Mouse (Mus musculus) Patski (cell line): ENCODE data around the gene Cd79a. TPM values are rescaled to one million over a fixed set of nuclear protein-coding genes. Genes with fewer than 3 reads are reported as not detected.
"Not testable (repeated sequence)": the region's sequence is repeated elsewhere in the genome, so short reads cannot be mapped to it uniquely, and the experiment has no call there.

Source experiments
- ATAC-seq: fragments of 100-300 bp; one replicate; pipeline ENCODE4 v1.8.0; 2021
- CTCF ChIA-PET: fragments of 350-600 bp; sonication (Branson Sonifier 250); formaldehyde crosslinking; loops from one replicate; lab custom pipeline; 2022; ENCODE audit warnings: inconsistent platforms; lab: Charles Lee
- POLR2A ChIA-PET: fragments of 350-600 bp; sonication (Branson Sonifier 250); formaldehyde crosslinking; loops from one replicate; lab custom pipeline; 2022; ENCODE audit warnings: antibody characterized with exemption, inconsistent platforms; lab: Charles Lee
- DNase-seq: peaks from one replicate; pipeline ENCODE4 v3.0.0-alpha.2; 2011; ENCODE audit warnings: low read depth, low spot score
- H3K27me3 ChIP-seq: fragments of 371-371 bp; one replicate; pipeline ENCODE4 v1.5.1; 2021
- CTCF ChIP-seq: fragments of 100-300 bp; IDR thresholded peaks from one replicate; pipeline ENCODE4 v1.5.1; 2021
- in situ Hi-C: fragments of 300-500 bp; cut with MboI; formaldehyde crosslinking; loops from 3 replicates; pipeline ENCODE4 v1.11.1; 2018; ENCODE audit warnings: low pct_unique_long_range_greater_than_20kb, mixed read lengths
- polyA plus RNA-seq: library from polyadenylated mRNA; unstranded; gene quantifications from one replicate; pipeline ENCODE4 v1.2.3, GENCODE M21; 2021

Cd79a gene
- polyA plus RNA-seq, 1 experiment from 2014 or later, result not detected

GRCm38 (mm10) chr7:24885468-24886307 is 11.5 kb upstream of the Cd79a start:
- no peak for DNase-seq
- POLR2A ChIA-PET, result interaction anchor here (0.6 to 1.0 kb wide), 2 partner anchors 19 kb away, joined by 3 to 6 read pairs; no protein-coding TSS in a partner anchor
- no peak for TF ChIP-seq CTCF
- H3K27me3 ChIP-seq, result no peaks in the 10 kb centered on the region
- ATAC-seq, result no peak
- CTCF ChIA-PET, result interaction anchor here (2.1 kb wide), 1 partner anchor 18 kb away, joined by 6 read pairs; no protein-coding TSS in a partner anchor
- in situ Hi-C loops, result no loop called here

- in situ Hi-C loops, result no loop called here
These were observed 10.9 kb upstream of the Cd79a start for GRCm38 (mm10) chr7:24886308-24886633.

GRCm38 (mm10) chr7:24887096-24887495 is 10.1 kb upstream of the Cd79a start:
- no peak for ATAC-seq

More at GRCm38 (mm10) chr7:24886308-24886633, 10.9 kb upstream of the Cd79a start:
- CTCF ChIA-PET, result no interaction called here
- DNase-seq (no peak), ATAC-seq (no peak)
- no peak for TF ChIP-seq CTCF
- POLR2A ChIA-PET, result interaction anchor here (1.0 kb wide), 1 partner anchor 18 kb away, joined by 6 read pairs; no protein-coding TSS in a partner anchor
- no peaks in the 10 kb centered on the region for H3K27me3 ChIP-seq

GRCm38 (mm10) chr7:24889431-24890220 is 7.6 kb upstream of the Cd79a start:
- no peak for TF ChIP-seq CTCF
- POLR2A ChIA-PET, result interaction anchor here (0.7 to 1.1 kb wide), 2 partner anchors 14 to 281 kb away, joined by 3 to 4 read pairs; no protein-coding TSS in a partner anchor

More at GRCm38 (mm10) chr7:24887096-24887495, 10.1 kb upstream of the Cd79a start:
- no peak for TF ChIP-seq CTCF
- no peaks in the 10 kb centered on the region for H3K27me3 ChIP-seq
- no peak for DNase-seq
- ChIA-PET CTCF (no interaction called here), POLR2A (interaction anchor here (0.8 kb wide), 1 partner anchor 19 kb away, joined by 3 read pairs; no protein-coding TSS in a partner anchor)
- in situ Hi-C loops, result no loop called here

GRCm38 (mm10) chr7:24890281-24891216 is 6.6 kb upstream of the Cd79a start:
- DNase-seq (no peak), ATAC-seq (peak; percentile 65)
- H3K27me3 ChIP-seq, result no peaks in the 10 kb centered on the region
- no peak for TF ChIP-seq CTCF
- ChIA-PET CTCF (interaction anchor here (1.0 to 3.0 kb wide), 8 partner anchors 11 to 82 kb away, joined by 3 to 25 read pairs (median 4); partner anchors contain the start of genes Arhgef1 and Rabac1), POLR2A (interaction anchor here (0.7 to 1.1 kb wide), 3 partner anchors 13 to 281 kb away, joined by 3 to 4 read pairs (median 3); no protein-coding TSS in a partner anchor)
- in situ Hi-C loops, result no loop called here

More at GRCm38 (mm10) chr7:24889431-24890220, 7.6 kb upstream of the Cd79a start:
- H3K27me3 ChIP-seq, result no peaks in the 10 kb centered on the region
- CTCF ChIA-PET, result interaction anchor here (1.2 to 3.0 kb wide), 6 partner anchors 9 to 83 kb away, joined by 3 to 25 read pairs (median 4); partner anchors contain the start of genes Arhgef1 and Rabac1
- in situ Hi-C loops, result no loop called here
- DNase-seq (peak; percentile 54), ATAC-seq (no peak)

GRCm38 (mm10) chr7:24891241-24892124 is 5.7 kb upstream of the Cd79a start:
- TF ChIP-seq CTCF, result no peak
- ChIA-PET CTCF (interaction anchor here (1.0 to 3.0 kb wide), 7 partner anchors 11 to 81 kb away, joined by 3 to 25 read pairs (median 4); partner anchors contain the start of genes Arhgef1 and Rabac1), POLR2A (interaction anchor here (0.6 to 0.8 kb wide), 2 partner anchors 63 to 77 kb away, joined by 3 read pairs; no protein-coding TSS in a partner anchor)
- in situ Hi-C loops, result no loop called here
- no peak for ATAC-seq
- DNase-seq, result no peak
- H3K27me3 ChIP-seq, result no peaks in the 10 kb centered on the region

- no peak for TF ChIP-seq CTCF
- no peak for DNase-seq
- no peak for ATAC-seq
- H3K27me3 ChIP-seq, result no peaks in the 10 kb centered on the region
- in situ Hi-C loops, result no loop called here
- POLR2A ChIA-PET, result no interaction called here
- CTCF ChIA-PET, result no interaction called here
These were observed 5.0 kb upstream of the Cd79a start for GRCm38 (mm10) chr7:24892125-24892583.

GRCm38 (mm10) chr7:24895749-24896148 is 1.4 kb upstream of the Cd79a start:
- in situ Hi-C loops, ATAC-seq, DNase-seq, H3K27me3 ChIP-seq: not testable (repeated sequence)
- ChIA-PET POLR2A (interaction anchor here (0.7 kb wide), 1 partner anchor 11 kb away, joined by 4 read pairs; no protein-coding TSS in a partner anchor), CTCF (interaction anchor here (2.0 kb wide), 1 partner anchor 9 kb away, joined by 4 read pairs; no protein-coding TSS in a partner anchor)
